Mouse (Mus musculus) liver, adult 2 months (tissue): ENCODE measurements around the gene Map3k7cl.

Experiments
- CTCF ChIP-seq: fragments of 200-500 bp; IDR thresholded peaks from 2 replicates; pipeline ENCODE4 v1.5.1; 2011; ENCODE audit warnings: low read depth, low read length, control low read depth
- POLR2A ChIP-seq: fragments of 200-500 bp; IDR thresholded peaks from 2 replicates; pipeline ENCODE4 v1.6.1; 2011; ENCODE audit warnings: low read length, control low read depth; ENCODE audit not compliant: insufficient read depth; ENCODE audit errors: extremely low read depth

- TF ChIP-seq CTCF (no peak), POLR2A (no peak)
Measured at GRCm38 (mm10) chr16:87624937-87625336, 71.8 kb downstream of the Map3k7cl start.
